Mouse (Mus musculus): ENCODE data around the gene Wfikkn1.

DNA sequence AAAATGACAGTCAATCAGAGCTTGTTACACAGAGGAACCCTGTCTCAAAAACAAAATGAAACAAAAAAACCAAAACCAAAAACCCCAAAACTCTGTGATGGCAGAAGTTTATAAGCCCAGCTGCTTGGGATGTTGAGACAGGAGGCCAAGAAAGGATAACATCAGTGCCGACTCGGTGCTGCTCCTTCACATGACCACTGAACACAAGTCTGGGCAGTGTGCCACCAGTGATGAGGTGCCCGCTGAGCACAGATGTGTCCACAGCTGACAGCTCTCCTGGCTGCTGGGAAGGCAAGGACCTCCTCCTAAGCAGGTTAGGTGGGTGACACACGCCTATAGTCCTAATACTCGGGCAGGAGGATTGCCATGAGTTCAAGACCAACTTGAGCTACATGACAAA is 41.5 kb upstream of the Wfikkn1 start:
- TF ChIP-seq CTCF (IDR thresholded peaks at IDR 0.05; ENCODE audit: extremely low read depth, insufficient read depth, insufficient read length, insufficient replicate concordance) (no peak), POLR2A (IDR thresholded peaks at IDR 0.05; ENCODE audit: low read depth, low read length) (no peak)

Data from spleen, adult 2 months (tissue).